Mouse (Mus musculus) mouse embryonic stem cell (cell line): ENCODE results near the gene Col23a1.

Experiments
- in situ Hi-C, 2 experiments: fragments of 300-500 bp; cut with MboI; formaldehyde crosslinking; loops; 1 replicate in 1 of 2; 3 replicates in 1 of 2; pipeline ENCODE4 v1.14.3; 2019 to 2020; ENCODE audit warnings: low sequenced_read_pairs in 2 of 2, low pct_unique_long_range_greater_than_20kb in 1 of 2, mixed read lengths in 1 of 2; ENCODE audit not compliant: unreplicated experiment in 1 of 2

Col23a1 gene

GRCm38 (mm10) chr11:51410771-51411170, 121.1 kb downstream of the Col23a1 start:
- in situ Hi-C loops: no loop called here

GRCm38 (mm10) chr11:51414520-51414919, 124.8 kb downstream of the Col23a1 start:
- in situ Hi-C loops: no loop called here

GRCm38 (mm10) chr11:51415049-51415688, 125.4 kb downstream of the Col23a1 start:
- in situ Hi-C loops: no loop called here

- in situ Hi-C loops: no loop called here
Observed at GRCm38 (mm10) chr11:51418807-51419206, 129.1 kb downstream of the Col23a1 start.

- in situ Hi-C loops: no loop called here
Observed at GRCm38 (mm10) chr11:51421878-51422277, 132.2 kb downstream of the Col23a1 start.

- in situ Hi-C loops: no loop called here
Observed at GRCm38 (mm10) chr11:51422713-51423112, 133.0 kb downstream of the Col23a1 start.

- in situ Hi-C loops: no loop called here
Observed at GRCm38 (mm10) chr11:51426155-51426554, 136.4 kb downstream of the Col23a1 start.

GRCm38 (mm10) chr11:51429428-51430179, 139.9 kb downstream of the Col23a1 start:
- in situ Hi-C loops: no loop called here

GRCm38 (mm10) chr11:51430180-51430578, 140.5 kb downstream of the Col23a1 start:
- in situ Hi-C loops: no loop called here

GRCm38 (mm10) chr11:51431287-51431686, 141.6 kb downstream of the Col23a1 start:
- in situ Hi-C loops: no loop called here

GRCm38 (mm10) chr11:51431968-51432367, 142.2 kb downstream of the Col23a1 start:
- in situ Hi-C loops: no loop called here

GRCm38 (mm10) chr11:51442006-51442405, 152.3 kb downstream of the Col23a1 start:
- in situ Hi-C loops: no loop called here

- in situ Hi-C loops: no loop called here
Observed at GRCm38 (mm10) chr11:51442599-51442998, 152.9 kb downstream of the Col23a1 start.

- in situ Hi-C loops: no loop called here
Observed at GRCm38 (mm10) chr11:51443818-51444217, 154.1 kb downstream of the Col23a1 start.

GRCm38 (mm10) chr11:51444649-51445048, 154.9 kb downstream of the Col23a1 start:
- in situ Hi-C loops: no loop called here

GRCm38 (mm10) chr11:51446711-51447425, 157.1 kb downstream of the Col23a1 start:
- in situ Hi-C loops: no loop called here

GRCm38 (mm10) chr11:51448256-51448655, 158.5 kb downstream of the Col23a1 start:
- in situ Hi-C loops: no loop called here

- in situ Hi-C loops: no loop called here
Observed at GRCm38 (mm10) chr11:51448680-51449079, 159.0 kb downstream of the Col23a1 start.

- in situ Hi-C loops: no loop called here
Observed at GRCm38 (mm10) chr11:51449881-51450280, 160.2 kb downstream of the Col23a1 start.
